Mouse (Mus musculus) MEL-GATA-1-ER (cell line): ENCODE measurements around the gene Fignl2.

ENCODE experiments used
- DNase-seq: peaks from one replicate; pipeline ENCODE4 v3.0.0-alpha.2; 2012; ENCODE audit warnings: low read depth; ENCODE audit errors: extremely low read depth

The Fignl2 gene

DNA sequence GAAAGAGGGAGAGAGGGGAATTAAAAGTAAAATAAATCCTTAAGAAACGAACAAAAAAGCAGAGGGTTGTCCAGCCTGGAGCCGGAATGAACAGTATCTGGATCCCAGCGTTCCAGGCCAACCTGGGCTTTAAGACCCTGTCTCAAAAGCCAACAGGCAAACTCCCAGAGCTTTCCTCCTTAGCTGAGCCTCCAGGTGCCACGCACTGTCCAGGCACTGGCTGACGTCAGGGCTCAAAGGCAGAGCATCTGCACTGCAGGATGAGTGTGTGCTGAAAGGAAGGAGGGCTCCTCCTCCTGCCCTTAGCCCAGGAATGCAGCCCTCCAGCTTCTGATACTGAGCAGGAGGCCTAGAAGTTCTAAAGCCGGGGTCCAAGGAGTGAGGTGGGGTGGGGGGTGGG, 15.6 kb upstream of the Fignl2 start:
- no peak for DNase-seq

DNA sequence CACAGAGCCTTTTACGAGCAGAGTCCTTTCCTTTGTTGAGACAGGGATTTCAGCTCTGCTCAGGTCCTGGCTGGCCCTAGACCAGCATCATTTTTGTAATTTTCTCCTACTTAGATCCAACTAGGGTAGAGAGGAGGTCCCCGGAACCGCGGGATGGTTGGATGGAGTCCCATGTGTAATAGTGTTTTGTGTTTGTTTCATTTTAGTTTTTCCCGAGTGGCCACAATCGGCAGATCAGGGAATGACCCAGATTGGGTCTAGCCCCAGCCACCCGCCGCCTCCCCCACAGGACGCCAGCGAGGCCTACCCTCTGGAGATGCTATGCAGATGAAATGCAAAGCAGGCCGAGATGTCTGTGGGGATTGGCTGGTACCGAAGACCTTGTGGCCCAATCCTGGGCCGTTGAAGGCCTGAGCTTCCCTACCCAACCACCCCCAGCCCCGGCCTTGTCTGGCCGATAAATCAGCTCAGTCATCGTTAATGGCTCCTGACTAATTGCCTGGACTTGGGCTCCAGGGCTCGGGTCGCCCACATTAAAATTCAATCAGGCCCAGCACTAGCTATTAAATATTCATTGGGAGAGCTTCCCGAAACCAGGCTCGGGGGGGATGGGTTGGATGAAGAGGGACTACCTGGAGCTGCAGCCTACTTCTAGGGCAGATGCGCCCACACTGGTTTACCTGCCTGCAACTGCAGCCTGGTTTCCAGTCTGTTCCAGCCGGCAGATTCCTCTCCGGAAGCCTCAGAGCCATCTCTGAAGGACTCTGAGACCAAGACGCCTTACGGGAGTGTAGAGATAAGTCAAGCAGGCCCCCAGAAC, 14.7 kb upstream of the Fignl2 start:
- no peak for DNase-seq

GRCm38 (mm10) chr15:101092121-101092828, 13.9 kb upstream of the Fignl2 start:
- DNase-seq: no peak

DNA sequence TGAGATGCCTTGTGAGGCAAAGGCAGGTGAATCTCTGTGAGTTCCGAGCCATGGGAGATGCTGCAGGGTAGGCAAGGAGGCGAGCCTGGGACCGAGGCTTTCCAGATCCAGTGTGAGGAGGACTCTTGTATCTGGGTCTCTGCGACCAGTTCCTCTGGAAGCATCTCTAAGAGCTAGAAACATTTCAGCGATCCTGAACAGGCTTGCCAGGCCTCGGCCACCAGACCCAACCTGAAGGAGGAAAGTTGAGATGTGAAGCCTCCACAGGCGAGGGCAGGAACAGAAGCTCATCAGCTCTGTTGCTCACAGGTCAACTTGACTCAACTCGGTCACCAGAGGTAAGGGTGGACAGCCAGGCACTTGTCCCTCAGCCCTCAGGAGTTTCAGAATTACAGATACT, 13.2 kb upstream of the Fignl2 start:
- DNase-seq: no peak

DNA sequence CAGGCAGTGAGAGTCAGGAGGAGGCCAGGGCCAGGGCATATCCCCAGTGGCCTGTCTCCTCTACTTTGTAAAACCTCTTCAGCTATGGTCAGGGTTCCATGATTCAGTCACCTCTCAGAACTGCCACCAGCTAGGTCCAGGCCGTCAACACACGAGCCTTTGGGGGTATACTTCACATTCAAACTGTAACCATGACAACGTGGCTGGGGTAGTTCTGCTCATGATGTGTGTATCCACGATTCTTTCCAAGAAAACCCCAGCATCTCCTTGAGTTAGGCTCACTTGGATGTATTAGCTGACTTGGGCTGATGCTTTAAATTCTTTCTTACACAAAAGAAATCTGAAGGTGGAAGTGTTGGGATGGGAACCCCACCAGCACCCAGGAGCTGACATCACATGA, 9.9 kb upstream of the Fignl2 start:
- no peak for DNase-seq

- DNase-seq: no peak
These were observed 8.6 kb upstream of the Fignl2 start for GRCm38 (mm10) chr15:101086956-101087355.

GRCm38 (mm10) chr15:101086451-101086850, 8.1 kb upstream of the Fignl2 start:
- DNase-seq: no peak

DNA sequence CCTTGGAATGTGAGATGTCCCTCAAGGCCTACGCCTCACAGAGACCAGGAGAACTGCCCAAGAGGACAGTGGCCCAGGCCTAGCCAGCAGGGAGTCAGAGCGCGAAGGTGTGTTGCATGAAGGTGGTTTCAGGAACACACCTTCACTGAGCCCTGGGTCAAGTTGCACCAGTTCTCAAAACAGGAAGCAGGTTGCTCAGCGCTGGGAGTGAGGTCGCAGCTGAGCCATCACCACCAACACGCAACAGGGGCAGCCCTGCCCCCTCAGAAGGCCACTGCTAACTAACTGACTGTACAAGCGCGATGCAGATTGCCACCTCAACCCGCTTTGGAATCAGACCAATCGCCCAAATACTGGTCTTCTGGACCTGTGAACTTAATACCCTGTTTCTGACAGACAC, 6.1 kb upstream of the Fignl2 start:
- no peak for DNase-seq

- no peak for DNase-seq
These were observed 3.9 kb upstream of the Fignl2 start for GRCm38 (mm10) chr15:101082236-101082635.

GRCm38 (mm10) chr15:101081035-101081548, 2.7 kb upstream of the Fignl2 start:
- no peak for DNase-seq

- no peak for DNase-seq
These were observed 1.7 kb upstream of the Fignl2 start for GRCm38 (mm10) chr15:101080031-101080520.

GRCm38 (mm10) chr15:101078731-101079156, 377 bp upstream of the Fignl2 start:
- DNase-seq: no peak

GRCm38 (mm10) chr15:101077001-101077812, 1.2 kb downstream of the Fignl2 start:
- no peak for DNase-seq

DNA sequence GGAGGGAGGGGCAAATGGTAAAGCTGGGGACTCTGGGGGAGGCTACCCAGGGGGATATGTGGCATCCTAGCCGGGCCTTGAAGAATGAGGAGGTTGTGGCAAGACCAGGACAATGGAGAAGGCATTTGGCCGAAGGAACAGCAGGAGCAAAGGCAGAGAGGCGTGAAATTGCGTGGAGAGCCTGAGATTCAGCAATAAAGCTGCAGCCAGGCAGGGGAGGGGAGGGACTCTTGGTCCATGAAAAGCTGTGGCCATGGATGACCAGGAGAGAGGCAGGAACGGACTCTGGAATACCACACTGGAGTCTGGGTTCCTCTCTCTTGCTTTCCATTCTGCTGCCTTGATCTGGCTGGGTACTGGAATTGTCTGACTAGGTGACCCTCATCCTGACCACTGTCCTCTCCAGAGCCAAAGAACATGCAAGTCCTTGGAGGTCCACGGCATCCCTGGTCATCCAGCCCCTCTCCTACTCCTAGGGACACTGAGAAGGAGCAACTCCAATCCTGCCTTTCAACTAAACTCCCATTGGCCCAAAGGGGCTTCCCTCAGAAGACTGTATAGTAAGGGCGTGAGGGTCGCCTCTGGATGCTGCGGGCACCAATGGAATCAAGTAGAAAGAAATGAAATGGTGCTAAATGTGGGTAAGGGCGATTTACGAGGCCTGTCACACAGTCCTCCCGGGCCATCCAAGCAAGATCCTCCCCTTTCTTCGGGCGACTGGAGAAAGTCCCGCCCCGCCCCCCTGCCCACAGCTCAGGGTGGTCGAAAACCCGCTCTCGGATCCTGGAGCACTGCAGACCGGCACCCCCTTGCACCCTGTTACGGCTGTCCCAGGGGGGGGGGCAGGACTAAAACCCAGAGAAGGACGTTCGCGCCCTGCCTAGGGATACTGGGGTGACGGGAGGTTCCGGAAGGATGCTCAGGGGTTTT, 2.0 kb downstream of the Fignl2 start:
- no peak for DNase-seq

DNA sequence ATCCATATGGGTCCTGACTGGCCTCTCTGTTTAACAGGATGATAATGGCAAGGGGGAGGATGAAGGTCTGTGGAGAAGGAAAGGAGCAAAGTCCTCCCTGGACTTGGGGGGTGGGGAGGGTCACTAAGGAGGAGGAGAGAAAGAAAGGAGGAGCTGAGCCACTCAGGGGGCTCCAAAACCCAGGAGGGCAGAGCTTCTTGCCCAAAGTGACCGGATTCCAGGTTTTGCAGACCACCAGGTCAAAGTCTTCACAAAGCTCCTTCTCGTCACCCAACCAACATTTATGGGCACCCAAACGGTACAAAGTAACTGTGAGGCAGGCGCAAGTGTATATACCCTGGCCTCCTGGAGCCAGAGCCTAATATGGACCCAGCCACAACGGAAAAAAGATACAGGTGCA, 2.7 kb downstream of the Fignl2 start:
- DNase-seq: no peak

- DNase-seq: no peak
These were observed 3.2 kb downstream of the Fignl2 start for GRCm38 (mm10) chr15:101075150-101075549.

DNA sequence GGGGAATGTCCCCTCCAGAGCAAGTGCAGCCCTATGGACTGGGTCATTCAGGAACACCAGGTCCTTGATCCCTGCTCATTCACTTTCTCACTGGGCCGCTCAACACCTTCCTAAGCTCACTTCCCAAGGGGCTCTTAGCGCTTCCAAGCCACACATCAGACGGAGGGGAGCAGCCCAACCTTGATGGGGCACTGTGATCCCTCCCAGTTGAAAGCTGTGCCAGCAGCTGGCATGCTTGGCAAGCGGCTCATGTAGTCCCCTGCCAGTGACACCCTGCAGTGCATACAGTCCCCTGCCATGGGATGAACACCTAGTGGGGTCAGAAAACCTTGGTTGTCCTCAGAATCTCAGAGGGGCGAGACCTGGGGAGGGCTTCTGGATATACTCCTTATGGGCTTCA, 4.3 kb downstream of the Fignl2 start:
- no peak for DNase-seq

DNA sequence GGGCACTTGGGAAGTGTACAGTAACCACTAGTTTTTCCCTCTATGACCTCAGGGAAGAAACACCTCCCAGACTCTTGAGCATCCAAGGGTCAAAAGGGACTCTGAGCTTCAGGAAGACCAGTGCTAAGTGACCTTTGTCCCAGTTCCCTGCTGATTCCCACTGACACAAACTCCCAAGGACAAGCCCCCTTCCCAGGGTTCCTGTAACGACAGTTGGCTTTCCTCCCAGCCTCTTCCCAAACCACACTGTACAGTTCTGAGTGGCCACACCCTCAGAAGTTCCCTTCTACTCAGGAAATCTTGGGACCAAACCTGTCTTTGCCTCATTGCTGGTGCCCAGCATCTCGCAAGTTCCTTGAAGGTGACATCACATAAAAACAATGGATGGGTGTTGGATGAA, 5.6 kb downstream of the Fignl2 start:
- DNase-seq: no peak

GRCm38 (mm10) chr15:101070762-101071161, 7.6 kb downstream of the Fignl2 start:
- no peak for DNase-seq

GRCm38 (mm10) chr15:101069641-101070190, 8.7 kb downstream of the Fignl2 start:
- DNase-seq: no peak
